In genomic region chr2:154609050-154609767, GRCm38 (mm10) we compare ENCODE assay signal across 27 mouse cellular contexts. TPM values are rescaled to one million over a fixed set of nuclear protein-coding genes. Genes with fewer than 3 reads are reported as not detected.
"Had no signal": no experiment of that assay in that cellular context is flagged by ENCODE, and none has a peak within 500 bp of the region (broad histone marks: within the 10 kb centered on the region; RNA-seq: fewer than 3 reads in every experiment).

No protein-coding gene starts in this region.

- DNase-seq: kidney, adult 2 months; kidney, postnatal 25 days; layer of hippocampus, adult 9-11 months; lung, adult 2 months; lung, postnatal 14 days; retina, postnatal 1 day; thymus, adult 2 months; thymus, postnatal 14 days; thymus, postnatal 4 days had no signal

- H3K9me3 ChIP-seq: liver, embryonic 15.5 days; midbrain, embryonic 10.5 days; midbrain, embryonic 13.5 days; neural tube, embryonic 13.5 days had no signal

- H3K9ac ChIP-seq: liver, embryonic 15.5 days; midbrain, embryonic 13.5 days; neural tube, embryonic 13.5 days had no signal

- ATAC-seq: intestine, embryonic 16.5 days; midbrain, embryonic 13.5 days; midbrain, embryonic 16.5 days had no signal

- H3K36me3 ChIP-seq: liver, embryonic 15.5 days; midbrain, embryonic 10.5 days; midbrain, embryonic 13.5 days; neural tube, embryonic 13.5 days had no signal

- H3K27ac ChIP-seq: kidney, postnatal 0 days; layer of hippocampus, adult 2 months; liver, embryonic 15.5 days; macrophage; midbrain, embryonic 10.5 days; midbrain, embryonic 13.5 days; neural tube, embryonic 13.5 days had no signal

- H3K4me3 ChIP-seq: layer of hippocampus, adult 2 months; liver, embryonic 15.5 days; midbrain, embryonic 10.5 days; midbrain, embryonic 13.5 days; myocyte; neural tube, embryonic 13.5 days had no signal

- H3K4me2 ChIP-seq: liver, embryonic 15.5 days; midbrain, embryonic 13.5 days; neural tube, embryonic 13.5 days had no signal

RNA-seq across cellular contexts. Expression of gene 4930519P11Rik, which starts 4.0 kb away (rescaled TPM):
- total RNA-seq: layer of hippocampus, adult 2 months; layer of hippocampus, postnatal 25 days; left cerebral cortex, adult 18-20 months; left cerebral cortex, postnatal 36 days; megakaryocyte, adult 5-6 weeks; monocyte, adult 5-6 weeks had no signal
- polyA plus RNA-seq: intestine, embryonic 16.5 days; large intestine, adult 2 months; liver, embryonic 15.5 days; lung, embryonic 16.5 days; macrophage; midbrain, embryonic 10.5 days; stomach, embryonic 16.5 days had no signal
